Mouse (Mus musculus) adrenal gland, adult 8-10 months (tissue): ENCODE data around the gene Gm42417. TPM values are rescaled to one million over a fixed set of nuclear protein-coding genes. Genes with fewer than 3 reads are reported as not detected.
"Not testable (repeated sequence)": the region's sequence is repeated elsewhere in the genome, so short reads cannot be mapped to it uniquely, and the experiment has no call there.

Source experiments
- DNase-seq: peaks from one replicate; pipeline ENCODE4 v3.0.0; 2022
- total RNA-seq, 4 experiments: library from RNA; stranded (reverse); gene quantifications; 2 replicates each; pipeline ENCODE4 v1.2.4; 2022

Gene Gm42417
- total RNA-seq, 4 experiments from 2014 or later: not detected

DNA sequence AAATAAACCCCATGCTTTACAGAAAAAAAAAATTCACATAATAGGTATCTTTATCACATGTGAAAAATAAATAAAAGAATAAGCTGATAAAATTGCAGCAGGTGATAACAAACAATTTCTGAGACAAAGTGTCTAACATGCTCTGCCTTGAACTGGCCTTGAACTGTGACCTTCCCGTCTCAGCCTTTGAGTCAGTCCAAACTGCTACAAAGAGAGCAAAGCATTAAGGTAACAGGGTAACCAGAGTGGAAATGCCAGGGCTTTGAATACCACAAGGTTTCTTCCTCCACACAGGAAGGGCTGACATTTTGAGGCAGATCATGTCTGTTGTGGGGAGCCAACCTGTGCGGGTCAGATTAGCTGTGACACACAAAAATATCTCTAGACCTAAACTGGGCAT lies 6.2 kb upstream of the Gm42417 start:
- DNase-seq: no peak

DNA sequence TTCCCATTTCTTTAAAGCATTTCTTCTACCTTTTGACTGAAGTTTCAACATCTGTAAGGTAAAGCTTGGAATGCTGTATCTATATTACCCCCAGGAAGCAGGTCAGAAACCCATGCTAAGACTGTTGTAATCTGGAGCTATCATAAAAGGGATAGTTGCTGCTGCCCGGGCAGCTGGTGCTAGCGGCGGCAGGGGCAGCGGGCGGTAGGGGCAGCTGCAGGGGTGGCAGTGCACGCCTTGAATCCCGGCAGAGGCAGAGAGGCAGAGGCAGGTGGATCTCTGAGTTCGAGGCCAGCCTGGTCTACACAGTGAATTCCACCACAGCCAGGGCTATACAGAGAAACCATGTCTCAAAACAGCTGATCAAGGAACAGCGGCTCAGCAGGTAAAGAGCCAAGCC lies 3.7 kb upstream of the Gm42417 start:
- no peak for DNase-seq

DNA sequence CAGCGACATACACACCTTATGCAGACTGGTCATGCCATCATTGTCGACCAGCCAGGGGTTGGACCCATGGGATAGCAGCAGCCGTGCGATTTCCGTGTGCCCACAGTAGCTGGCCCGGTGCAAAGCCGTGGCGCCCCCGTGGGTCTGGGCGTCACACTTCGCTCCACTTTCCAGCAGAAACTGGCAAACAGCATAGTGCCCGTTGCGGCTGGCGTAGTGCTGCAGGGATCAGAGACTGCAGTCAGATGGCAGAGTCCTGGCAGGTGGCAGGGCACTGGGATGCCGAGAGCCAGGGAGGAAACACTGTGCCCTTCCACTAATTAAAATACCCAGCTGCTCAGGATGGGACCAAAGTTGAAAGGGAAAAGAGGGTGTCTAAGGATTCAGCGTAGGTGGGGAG lies 2.6 kb upstream of the Gm42417 start:
- no peak for DNase-seq

DNA sequence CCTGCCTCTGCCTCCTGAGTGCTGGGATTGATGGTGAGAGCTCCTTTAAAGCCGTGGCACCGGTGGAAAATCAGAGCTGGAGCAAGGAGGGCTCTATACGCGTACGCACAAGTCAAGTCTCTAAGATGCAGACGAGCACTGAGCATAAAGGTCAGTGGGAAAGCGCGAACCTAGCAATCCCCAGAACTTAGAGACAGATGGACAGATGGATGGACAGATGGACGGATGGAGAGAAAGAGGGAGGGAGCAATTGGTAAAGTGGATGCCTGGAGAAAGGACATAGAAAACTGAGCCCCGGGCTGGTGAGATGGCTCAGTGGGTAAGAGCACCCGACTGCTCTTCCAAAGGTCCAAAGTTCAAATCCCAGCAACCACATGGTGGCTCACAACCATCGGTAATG lies 1.6 kb upstream of the Gm42417 start:
- no peak for DNase-seq

DNA sequence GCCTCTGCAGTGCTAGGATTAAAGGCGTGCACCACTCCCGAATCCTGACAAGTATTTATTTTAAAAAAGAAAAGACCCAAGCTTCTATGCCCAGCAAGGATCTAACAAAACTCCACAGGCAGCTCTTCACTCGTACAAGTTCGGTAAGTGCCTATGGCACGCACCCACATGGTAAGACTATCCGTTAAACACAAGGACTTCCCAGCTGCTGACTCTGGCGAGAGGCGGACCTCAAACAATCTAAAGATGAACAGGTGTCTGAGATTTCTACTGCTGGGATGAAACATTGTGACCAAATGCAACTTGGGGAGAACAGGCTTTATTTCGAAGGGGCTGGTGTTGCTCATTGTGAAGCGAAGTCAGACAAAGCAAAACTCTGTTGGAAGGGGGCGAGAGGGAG lies 903 bp upstream of the Gm42417 start:
- no peak for DNase-seq

DNA sequence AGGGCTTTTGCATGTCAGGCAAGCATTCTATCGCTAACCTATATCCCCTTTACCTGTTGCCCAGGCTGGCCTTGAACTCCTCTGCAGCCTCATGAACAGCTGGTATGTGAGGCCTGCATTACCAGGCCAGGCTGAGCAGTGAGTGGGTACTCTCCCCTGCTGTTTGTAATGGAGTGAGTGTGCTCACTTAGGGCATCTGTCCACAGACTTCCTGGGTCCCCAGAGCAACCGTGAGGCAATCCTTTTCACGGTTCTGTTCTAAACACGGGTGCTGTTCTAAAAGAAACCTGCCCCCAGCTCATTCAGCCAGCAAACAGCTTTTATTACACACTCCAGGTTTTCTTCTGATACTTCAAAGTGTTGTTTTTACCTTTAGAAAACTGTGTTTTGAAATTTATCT lies 502 bp downstream of the Gm42417 start:
- DNase-seq: no peak

DNA sequence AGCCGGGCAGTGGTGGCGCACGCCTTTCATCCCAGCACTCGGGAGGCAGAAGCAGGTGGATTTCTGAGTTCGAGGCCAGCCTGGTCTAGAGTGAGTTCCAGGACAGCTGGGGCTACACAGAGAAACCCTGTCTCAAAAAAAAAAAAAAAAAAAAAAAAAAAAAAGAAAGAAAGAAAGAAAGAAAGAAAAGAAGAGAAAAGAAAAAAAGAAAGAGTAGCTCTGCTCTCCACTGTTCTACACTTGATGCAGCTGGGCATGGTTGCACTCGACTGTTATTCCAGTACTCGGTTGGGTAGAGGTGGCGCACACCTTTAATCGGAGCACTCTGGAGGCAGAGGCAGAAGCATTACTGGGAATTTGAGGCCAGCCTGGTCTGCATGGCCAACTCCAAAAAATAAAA lies 2.4 kb downstream of the Gm42417 start, which contains the start of gene Ankrd23:
TSS of gene Ankrd23 (minus strand) at position 101 of the 400 bp plus-strand sequence.
- DNase-seq: not testable (repeated sequence)

DNA sequence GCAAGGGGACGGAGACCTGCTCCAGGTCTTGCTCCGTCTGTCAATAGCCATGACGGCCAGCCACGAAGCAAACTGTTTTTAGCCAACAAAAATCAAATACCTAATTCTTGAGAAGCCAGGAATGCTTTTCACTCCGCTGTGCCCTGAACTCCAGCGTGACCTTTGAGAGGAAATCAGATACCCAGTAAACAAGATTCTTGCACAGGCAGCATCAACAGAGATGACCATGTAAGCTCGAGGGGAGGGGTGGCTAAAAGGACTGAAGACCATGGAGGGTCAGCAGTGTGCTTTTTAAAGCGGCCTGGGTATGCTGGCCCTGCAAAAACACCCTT lies 2.9 kb downstream of the Gm42417 start:
- no peak for DNase-seq

DNA sequence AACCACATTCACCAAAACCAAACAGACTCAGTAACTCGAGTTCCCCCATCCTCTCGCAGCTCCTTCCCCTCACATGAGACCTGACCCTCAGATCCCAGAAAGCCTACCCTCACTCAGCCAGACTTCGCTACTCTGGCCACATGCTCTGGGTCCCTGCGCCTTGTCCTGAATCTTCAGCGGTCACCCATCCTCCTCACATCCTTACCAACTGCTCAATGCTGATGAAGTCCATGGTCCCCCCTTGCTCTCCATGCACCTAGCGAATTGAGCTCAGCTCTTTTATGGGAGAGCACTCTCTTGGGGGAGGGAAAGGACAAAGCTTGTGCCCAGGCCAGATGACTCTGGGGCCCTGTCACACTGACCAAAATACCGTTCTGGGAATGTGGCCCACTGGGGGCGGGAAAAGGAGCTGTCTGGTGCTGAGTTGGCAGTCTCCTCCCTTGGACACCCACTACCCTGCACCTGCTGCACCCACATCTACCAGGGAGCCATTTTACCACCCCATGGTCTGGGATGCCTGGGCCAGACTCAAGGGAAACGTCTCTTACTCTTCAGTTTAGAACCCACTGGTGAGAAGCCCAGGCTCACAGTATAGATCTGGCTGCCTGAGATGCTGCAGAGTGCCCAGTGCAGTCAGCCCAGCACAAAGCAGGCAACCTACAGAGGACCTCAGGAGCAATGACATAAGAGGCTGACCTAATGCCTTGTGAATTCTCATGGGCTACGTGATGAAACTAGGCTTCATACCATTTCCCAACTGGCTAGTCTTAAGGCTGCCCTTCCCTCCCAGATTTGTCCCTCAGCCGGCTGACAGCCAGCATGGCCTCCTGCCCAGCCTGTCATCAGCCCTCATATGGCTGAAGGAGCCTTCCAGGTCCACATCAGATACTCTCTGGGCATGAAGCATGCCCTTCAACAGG lies 3.5 kb downstream of the Gm42417 start:
- DNase-seq: no peak

DNA sequence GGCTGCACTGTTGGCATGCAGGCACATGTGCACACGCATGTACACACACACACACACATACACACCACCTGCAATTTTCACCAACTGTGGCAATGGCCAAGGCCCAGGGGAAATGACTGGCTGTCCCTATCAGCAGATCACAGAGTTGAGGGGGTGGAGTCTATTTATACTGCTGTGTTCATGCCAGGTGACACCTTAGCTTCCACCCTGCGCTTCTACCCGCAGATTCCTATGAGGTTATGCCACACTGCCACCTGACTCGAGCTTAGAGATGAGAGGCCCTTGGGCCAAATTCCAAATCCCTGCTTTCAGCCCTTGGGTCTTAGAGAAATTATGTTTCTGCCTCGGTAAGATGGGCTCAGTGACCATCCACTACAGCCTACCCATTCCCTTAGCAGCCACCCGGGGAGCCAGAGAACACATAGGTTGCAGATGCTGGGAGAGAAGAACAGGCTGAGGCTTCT lies 4.6 kb downstream of the Gm42417 start:
- no peak for DNase-seq

DNA sequence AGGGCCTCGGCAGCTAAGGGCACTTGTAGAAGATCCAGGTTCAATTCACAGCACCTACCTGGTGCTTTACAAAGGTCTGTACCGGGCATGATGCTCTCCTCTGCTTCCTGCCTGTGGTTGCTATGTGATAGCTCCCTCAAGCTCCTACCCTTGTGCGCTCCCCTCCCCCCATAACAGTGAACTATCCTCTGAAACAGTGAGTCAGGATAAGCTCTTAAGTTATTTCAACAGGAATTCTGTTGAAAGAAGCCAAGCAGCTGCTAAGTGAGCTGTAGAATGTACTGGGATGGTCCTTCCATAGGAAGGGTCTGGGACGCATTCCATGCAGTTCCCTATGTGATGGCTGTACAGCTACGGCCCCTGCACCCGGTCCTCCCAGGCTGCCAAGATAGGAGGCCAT lies 5.7 kb downstream of the Gm42417 start:
- no peak for DNase-seq

DNA sequence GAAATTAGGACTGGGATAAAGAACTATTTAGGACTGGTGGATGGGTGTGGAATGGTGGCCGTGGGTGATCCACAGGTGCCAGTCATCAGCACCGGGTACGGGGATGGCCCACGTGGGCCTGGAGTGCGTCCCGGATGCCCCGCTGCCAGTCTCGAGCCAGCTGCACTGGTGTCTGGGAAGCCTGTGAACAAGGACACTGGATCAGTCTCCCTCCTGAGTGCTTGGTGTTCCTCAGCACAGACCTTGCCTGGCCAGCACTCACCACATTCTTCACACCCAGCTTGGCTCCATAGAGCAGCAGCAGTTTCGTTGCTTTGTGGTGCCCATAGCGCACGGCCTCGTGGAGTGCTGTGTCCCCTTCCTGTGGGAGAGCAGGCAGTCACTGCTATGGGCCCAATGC lies 7.8 kb downstream of the Gm42417 start:
- DNase-seq: no peak

DNA sequence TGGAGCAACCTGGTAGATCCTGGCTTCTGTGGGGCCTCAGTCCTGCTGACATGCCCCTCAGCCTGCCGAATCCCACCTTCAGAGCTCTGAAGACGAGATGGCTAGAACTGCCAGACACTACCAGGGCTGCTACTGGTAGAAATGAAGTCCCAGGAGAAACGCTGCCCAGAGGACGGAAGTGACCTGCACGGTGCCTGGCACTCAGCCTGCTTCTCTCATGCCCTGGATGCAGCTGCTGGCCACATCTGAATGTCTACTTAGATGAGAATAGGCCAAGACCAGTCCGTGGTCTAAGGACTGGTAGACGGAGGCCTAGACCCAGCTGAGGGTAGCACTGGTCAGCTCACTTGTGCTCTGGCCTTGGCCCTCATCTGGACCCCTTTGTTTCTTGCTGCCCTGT lies 8.3 kb downstream of the Gm42417 start:
- DNase-seq: no peak

DNA sequence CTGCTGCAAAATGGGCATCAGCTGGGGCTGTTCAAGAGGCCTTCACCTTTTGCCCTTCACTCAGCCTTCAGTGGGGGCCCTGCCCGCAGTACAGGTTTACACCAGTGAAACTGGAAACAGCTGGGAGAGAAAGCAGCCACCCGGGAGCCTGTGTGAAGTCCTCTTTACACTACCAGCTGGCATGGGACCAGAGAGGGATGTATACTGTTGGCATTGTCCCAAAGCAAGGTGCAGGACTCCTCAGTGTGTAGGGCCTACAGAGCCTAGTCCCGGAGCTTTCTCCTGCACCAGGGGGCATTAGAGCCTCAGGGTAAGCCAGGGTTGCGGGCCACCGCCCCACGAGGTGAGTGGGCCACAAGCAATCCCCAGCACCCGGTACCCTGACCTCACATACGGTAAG lies 8.7 kb downstream of the Gm42417 start:
- no peak for DNase-seq

DNA sequence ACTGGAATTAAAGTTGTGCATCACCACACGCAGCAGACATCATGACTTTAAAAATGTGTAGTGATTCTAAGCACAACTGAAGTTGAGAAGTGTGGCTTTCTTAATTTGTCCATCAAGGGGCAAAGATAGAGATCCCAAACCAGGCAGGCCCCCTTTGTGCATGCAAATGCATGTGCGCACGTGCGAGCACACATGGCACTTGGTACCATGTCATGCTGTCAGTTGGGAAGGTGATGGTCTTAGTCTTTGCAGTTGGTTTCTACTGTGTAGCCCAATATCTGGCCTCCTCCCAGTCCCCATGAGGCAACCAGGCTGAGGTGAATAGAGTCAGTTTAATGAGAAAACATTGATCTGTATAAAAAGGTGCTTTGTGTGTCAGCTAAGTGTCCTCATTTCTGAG lies 9.4 kb downstream of the Gm42417 start:
- no peak for DNase-seq

DNA sequence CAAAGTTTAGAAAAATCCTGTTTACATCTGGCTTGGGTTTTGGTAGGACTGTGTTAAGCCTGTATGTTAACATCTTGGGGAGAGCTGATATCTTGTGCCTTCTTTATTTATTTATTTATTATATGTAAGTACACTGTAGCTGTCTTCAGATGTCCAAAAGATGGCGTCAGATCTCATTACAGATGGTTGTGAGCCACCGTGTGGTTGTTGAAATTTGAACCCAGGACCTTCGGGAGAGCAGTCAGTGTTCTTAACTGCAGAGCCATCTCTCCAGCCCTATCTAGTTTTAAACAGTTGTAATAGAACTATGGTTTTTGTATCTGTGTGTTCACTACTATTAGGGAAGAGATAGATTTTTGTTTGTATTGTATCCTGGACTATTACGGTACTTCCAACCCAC lies 10.0 kb downstream of the Gm42417 start:
- DNase-seq: no peak

DNA sequence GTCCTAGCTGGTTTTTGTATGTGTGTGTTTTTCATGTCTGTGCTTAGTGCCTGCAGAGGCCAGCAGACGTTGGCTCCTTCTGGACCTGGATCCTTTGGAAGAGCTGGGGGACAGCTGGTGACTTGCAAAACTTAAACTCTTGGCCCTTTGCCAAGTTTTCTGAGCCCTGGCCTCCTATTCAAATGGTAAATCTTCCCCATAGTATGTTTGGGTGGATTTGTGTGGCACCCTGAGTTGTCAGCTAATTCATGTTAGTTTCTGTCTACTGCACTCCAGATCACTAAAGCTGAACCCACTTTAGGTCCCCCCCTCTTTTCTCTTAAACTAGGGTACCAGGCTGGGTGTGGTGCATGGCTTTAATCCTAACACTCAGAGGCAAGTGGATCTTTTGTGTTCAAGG lies 10.9 kb downstream of the Gm42417 start:
- no peak for DNase-seq

DNA sequence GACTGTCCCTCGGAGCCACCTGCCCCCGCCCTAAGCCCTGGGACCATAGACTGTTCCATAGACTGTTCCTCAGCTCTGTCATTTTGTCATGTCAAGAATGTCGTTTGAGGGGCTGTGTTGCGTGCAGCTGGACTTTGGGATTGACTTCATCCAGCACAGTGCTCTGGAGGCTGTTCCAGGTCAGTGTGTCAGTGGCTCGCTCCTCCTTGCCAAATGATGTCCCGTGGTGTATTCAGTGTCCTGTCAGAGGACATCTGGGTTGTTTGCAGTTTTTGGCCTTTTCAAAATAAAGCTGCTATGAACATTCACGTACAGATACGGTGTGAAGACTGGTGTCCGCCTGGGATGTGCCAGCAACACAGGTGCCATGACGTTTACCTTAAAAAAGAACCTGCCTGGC lies 12.3 kb downstream of the Gm42417 start:
- DNase-seq: no peak

DNA sequence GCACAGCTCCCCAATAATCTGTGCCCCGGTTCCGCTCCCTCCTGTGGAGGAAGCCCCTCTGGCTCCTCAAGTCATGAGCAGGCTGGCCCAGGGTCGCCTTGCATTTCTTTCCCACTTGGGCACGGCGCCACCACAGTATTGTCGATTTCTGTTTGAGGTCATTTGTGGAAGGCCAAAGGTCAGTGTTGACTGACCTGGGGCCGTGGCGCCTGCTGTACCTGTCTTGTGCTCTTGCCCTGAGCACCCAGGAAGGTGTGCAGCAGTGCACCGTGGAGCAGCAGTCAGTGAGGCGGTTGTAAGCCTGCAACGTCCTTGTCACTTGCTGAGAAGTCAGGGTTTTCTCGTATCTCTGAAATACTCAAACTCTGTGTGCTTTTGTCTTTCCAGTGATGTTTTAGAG lies 13.5 kb downstream of the Gm42417 start:
- DNase-seq: no peak

DNA sequence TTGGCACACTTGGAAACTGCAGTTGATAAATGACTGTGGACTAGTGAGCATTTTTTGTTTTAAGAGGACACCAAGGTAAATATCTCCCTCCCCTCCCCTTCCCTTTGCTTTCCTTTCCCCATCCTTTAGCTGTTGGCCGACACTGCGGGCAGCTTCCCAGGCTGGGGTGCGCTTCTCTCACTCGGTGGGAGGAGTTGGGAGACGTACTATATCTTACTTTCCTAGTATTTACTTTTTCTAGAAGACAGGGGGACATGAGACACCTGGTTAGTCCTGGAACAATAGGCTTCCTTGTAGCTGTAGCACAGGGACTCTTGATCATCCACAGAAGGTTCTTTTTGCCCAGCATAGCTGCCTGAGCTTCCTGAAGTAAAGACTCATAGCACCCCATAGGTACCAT lies 15.2 kb downstream of the Gm42417 start:
- no peak for DNase-seq

DNA sequence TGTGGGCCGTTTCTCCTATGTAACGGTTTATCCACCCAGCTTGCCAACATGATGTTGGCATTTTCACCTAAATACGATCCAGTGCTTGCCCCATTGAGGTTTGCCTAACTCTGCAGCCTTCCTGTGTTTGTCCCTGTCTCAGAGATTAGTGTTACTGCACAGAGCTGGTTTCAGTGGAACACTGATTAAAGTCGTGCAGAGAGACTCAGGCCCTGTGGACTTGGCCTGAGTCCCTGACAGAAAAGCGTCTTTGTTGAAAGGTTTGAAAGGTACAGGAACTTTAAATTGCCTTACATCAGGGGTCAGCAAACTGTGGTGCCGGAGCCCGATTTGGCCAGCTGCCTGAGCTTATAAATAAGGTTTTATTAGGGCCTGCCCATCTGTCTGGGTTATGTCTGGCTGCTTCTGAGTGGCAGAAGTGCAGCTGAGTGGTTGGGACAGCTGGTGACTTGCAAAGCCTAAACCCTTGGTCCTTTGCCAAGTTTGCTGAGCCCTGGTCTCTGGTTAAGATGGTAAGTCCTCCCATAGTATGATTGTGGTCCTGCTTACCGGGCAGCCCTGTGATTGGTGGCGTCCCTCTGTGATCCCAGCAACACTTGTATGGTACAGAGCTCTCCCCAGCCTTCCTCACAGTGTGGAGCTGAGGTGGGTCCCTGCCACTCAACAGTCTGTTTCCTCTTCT lies 15.8 kb downstream of the Gm42417 start:
- no peak for DNase-seq

DNA sequence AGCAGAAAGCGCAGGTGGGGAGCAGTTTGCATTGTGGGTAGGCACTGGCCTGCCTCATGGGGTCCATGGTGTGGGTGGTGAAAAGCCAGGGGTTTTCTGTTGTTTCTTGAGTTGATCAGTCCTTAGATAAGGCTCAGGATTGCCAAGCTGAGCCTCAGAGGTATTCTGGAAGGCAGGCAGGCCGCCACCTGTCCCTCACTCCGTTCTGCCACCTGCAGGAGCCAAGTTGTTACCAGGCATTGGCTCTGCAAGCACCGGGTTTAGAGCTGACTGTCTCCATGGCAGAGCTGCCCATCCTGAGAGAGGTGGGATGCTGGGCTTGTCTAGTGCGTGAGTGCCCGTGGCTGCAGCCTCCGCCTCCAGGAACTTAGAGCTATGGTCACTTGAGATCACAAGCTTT lies 17.0 kb downstream of the Gm42417 start:
- no peak for DNase-seq

DNA sequence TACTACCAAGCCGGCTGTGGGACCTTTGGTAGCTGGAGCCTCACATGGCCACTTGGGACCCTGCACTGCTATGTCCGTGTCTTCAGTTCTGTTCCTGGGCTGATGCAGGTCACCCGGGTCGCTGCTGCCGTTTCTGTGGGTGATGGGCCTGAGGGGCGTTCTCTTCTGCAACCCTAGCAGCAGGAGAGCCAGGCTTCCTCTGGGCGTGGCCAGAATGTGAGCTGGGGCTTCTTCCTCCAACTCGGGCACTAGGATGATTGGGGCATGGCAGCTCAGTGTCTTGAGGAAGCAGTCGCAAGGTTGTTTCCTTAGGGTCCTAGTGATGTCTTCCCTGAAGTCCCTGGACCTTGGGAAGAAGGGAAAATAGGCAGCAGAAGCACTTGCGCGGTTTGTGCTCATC lies 19.6 kb downstream of the Gm42417 start:
- DNase-seq: no peak

DNA sequence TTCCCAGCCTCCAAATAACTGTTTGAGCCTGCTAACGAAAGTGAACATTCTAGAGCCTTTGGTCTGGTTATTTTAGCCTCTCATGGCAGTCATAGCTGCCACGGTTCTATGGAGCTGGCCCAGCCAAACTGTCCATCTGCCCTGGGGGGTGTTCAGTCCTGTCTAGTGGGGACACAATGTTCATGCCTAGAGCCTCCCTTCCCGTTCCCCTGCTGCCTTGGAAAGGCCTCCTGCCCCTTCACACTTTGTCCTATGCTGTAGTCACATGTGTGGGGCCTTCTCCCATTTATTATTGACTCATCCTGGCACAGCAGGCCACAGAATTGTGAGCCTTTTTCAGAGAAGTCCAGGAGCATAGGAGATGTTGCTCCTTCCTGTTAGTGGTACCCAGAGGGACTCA lies 21.0 kb downstream of the Gm42417 start:
- no peak for DNase-seq
